Mouse (Mus musculus) forebrain, embryonic 10.5 days (tissue): Measurements from ENCODE around the gene Elovl6. TPM values are rescaled to one million over a fixed set of nuclear protein-coding genes. Genes with fewer than 3 reads are reported as not detected.

Experiments used
- DNase-seq: peaks from one replicate; pipeline ENCODE4 v3.0.0-alpha.2; 2017; ENCODE audit warnings: low spot score; ENCODE audit errors: extremely low spot score
- H3K27ac ChIP-seq: fragments of 300-500 bp; sonication (generic); 2 replicates; pipeline ENCODE4 v1.5.1; 2016; ENCODE audit warnings: mild to moderate bottlenecking
- H3K27me3 ChIP-seq: fragments of 300-500 bp; sonication (generic); 2 replicates; pipeline ENCODE4 v1.6.1; 2016; ENCODE audit warnings: mild to moderate bottlenecking; ENCODE audit not compliant: poor library complexity, severe bottlenecking
- H3K36me3 ChIP-seq: fragments of 300-500 bp; sonication (generic); replicated peaks from 2 replicates; pipeline ENCODE4 v1.6.1; 2016; ENCODE audit warnings: mild to moderate bottlenecking, moderate library complexity
- H3K4me1 ChIP-seq: fragments of 300-500 bp; sonication (generic); 2 replicates; pipeline ENCODE4 v1.6.1; 2016
- H3K4me3 ChIP-seq: fragments of 300-500 bp; sonication (generic); 2 replicates; pipeline ENCODE4 v1.5.1; 2016; ENCODE audit warnings: mild to moderate bottlenecking, moderate library complexity
- H3K9me3 ChIP-seq: fragments of 300-500 bp; sonication (generic); 2 replicates; pipeline ENCODE4 v1.6.1; 2016; ENCODE audit warnings: mild to moderate bottlenecking, moderate library complexity
- WGBS: fragments of 180-500 bp; shearing (Covaris S2); methylation state at CpG from one replicate; pipeline ENCODE4 v1.1.7; 2016; 5-methylcytosine and 5-hydroxymethylcytosine counted together
- polyA plus RNA-seq: library from polyadenylated mRNA; unstranded; fragments of >200 nt; fragmentation: Nextera tagmentation; extraction: Ambion mirVana; gene quantifications from 2 replicates; pipeline ENCODE4 v1.2.1, GENCODE M21; 2016

The Elovl6 gene
- polyA plus RNA-seq, 1 experiment from 2014 or later = 48.2 TPM

- no peak for DNase-seq
- H3K27ac ChIP-seq = no peak overlapping the region
Measured at GRCm38 (mm10) chr3:129622120-129622519, 90.0 kb downstream of the Elovl6 start.

GRCm38 (mm10) chr3:129622705-129623104 lies 90.5 kb downstream of the Elovl6 start:
- peaks cover 53% of the 10 kb centered on the region for H3K36me3 ChIP-seq
- no peak for DNase-seq
- H3K27ac ChIP-seq = no peak overlapping the region
- H3K27me3 ChIP-seq = no peaks in the 10 kb centered on the region
- H3K4me3 ChIP-seq = no peak overlapping the region
- peaks cover 5% of the 10 kb centered on the region; the same call in 1 of the 2 replicates for H3K4me1 ChIP-seq
- H3K9me3 ChIP-seq = no peaks in the 10 kb centered on the region
- WGBS = 94% methylated on average over 5 of the region's 5 CpGs

More at GRCm38 (mm10) chr3:129622120-129622519, 90.0 kb downstream of the Elovl6 start:
- WGBS = 77% methylated on average over 9 of the region's 9 CpGs
- Histone ChIP-seq H3K36me3 (peaks cover 53% of the 10 kb centered on the region), H3K4me1 (peaks cover 5% of the 10 kb centered on the region; the same call in 1 of the 2 replicates), H3K4me3 (no peak overlapping the region), H3K9me3 (no peaks in the 10 kb centered on the region), H3K27me3 (no peaks in the 10 kb centered on the region)

GRCm38 (mm10) chr3:129624193-129624805 lies 92.1 kb downstream of the Elovl6 start:
- WGBS = 96% methylated on average over 10 of the region's 10 CpGs
- H3K36me3 ChIP-seq = peaks cover 54% of the 10 kb centered on the region
- H3K27ac ChIP-seq = no peak overlapping the region

GRCm38 (mm10) chr3:129627281-129627680 lies 95.1 kb downstream of the Elovl6 start:
- Histone ChIP-seq H3K9me3 (no peaks in the 10 kb centered on the region), H3K36me3 (peaks cover 65% of the 10 kb centered on the region), H3K27me3 (no peaks in the 10 kb centered on the region), H3K4me1 (peaks cover 5% of the 10 kb centered on the region; the same call in 1 of the 2 replicates), H3K27ac (no peak overlapping the region), H3K4me3 (no peak overlapping the region)
- 92% methylated on average over 4 of the region's 4 CpGs for WGBS
- no peak for DNase-seq

More at GRCm38 (mm10) chr3:129624193-129624805, 92.1 kb downstream of the Elovl6 start:
- H3K27me3 ChIP-seq = no peaks in the 10 kb centered on the region
- H3K4me3 ChIP-seq = no peak overlapping the region
- no peak for DNase-seq
- H3K4me1 ChIP-seq = peaks cover 5% of the 10 kb centered on the region; the same call in 1 of the 2 replicates
- no peaks in the 10 kb centered on the region for H3K9me3 ChIP-seq

- DNase-seq = no peak
- peaks cover 88% of the 10 kb centered on the region for H3K36me3 ChIP-seq
- no peaks in the 10 kb centered on the region for H3K4me1 ChIP-seq
- H3K27ac ChIP-seq = no peak overlapping the region
- no peaks in the 10 kb centered on the region for H3K27me3 ChIP-seq
- no peak overlapping the region for H3K4me3 ChIP-seq
- WGBS = 88% methylated on average over 1 of the region's 1 CpGs
- H3K9me3 ChIP-seq = no peaks in the 10 kb centered on the region
Measured at GRCm38 (mm10) chr3:129631018-129631417, 98.9 kb downstream of the Elovl6 start.

- 98% methylated on average over 5 of the region's 5 CpGs for WGBS
- no peak for DNase-seq
- no peaks in the 10 kb centered on the region for H3K9me3 ChIP-seq
- no peak overlapping the region for H3K27ac ChIP-seq
- H3K4me1 ChIP-seq = no peaks in the 10 kb centered on the region
- H3K36me3 ChIP-seq = peaks cover 91% of the 10 kb centered on the region
- no peaks in the 10 kb centered on the region for H3K27me3 ChIP-seq
- no peak overlapping the region for H3K4me3 ChIP-seq
Measured at GRCm38 (mm10) chr3:129631857-129632256, 99.7 kb downstream of the Elovl6 start.

- H3K9me3 ChIP-seq = no peaks in the 10 kb centered on the region
- H3K4me3 ChIP-seq = no peak overlapping the region
- no peak overlapping the region for H3K27ac ChIP-seq
- no peaks in the 10 kb centered on the region for H3K4me1 ChIP-seq
- DNase-seq = no peak
- H3K36me3 ChIP-seq = peaks cover 87% of the 10 kb centered on the region
- 79% methylated on average over 8 of the region's 8 CpGs for WGBS
- H3K27me3 ChIP-seq = no peaks in the 10 kb centered on the region
Measured at GRCm38 (mm10) chr3:129633518-129633917, 101.4 kb downstream of the Elovl6 start.

GRCm38 (mm10) chr3:129634260-129634901 lies 102.2 kb downstream of the Elovl6 start:
- Histone ChIP-seq H3K4me3 (no peak overlapping the region), H3K4me1 (no peaks in the 10 kb centered on the region), H3K36me3 (peaks cover 79% of the 10 kb centered on the region), H3K27ac (no peak overlapping the region), H3K27me3 (no peaks in the 10 kb centered on the region), H3K9me3 (no peaks in the 10 kb centered on the region)
- no peak for DNase-seq
- WGBS = 89% methylated on average over 11 of the region's 11 CpGs

- 89% methylated on average over 6 of the region's 6 CpGs for WGBS
- Histone ChIP-seq H3K9me3 (no peaks in the 10 kb centered on the region), H3K4me3 (no peak overlapping the region), H3K27me3 (no peaks in the 10 kb centered on the region), H3K4me1 (peaks cover 8% of the 10 kb centered on the region), H3K36me3 (peaks cover 48% of the 10 kb centered on the region), H3K27ac (no peak overlapping the region)
- DNase-seq = no peak
Measured at GRCm38 (mm10) chr3:129637446-129637845, 105.3 kb downstream of the Elovl6 start.

GRCm38 (mm10) chr3:129639701-129640100 lies 107.5 kb downstream of the Elovl6 start:
- no peaks in the 10 kb centered on the region for H3K9me3 ChIP-seq
- H3K27me3 ChIP-seq = no peaks in the 10 kb centered on the region
- no peak overlapping the region for H3K27ac ChIP-seq
- 86% methylated on average over 5 of the region's 5 CpGs for WGBS
- peaks cover 16% of the 10 kb centered on the region for H3K4me1 ChIP-seq
- DNase-seq = no peak
- H3K4me3 ChIP-seq = no peak overlapping the region
- peaks cover 26% of the 10 kb centered on the region for H3K36me3 ChIP-seq

- no peaks in the 10 kb centered on the region for H3K27me3 ChIP-seq
- 77% methylated on average over 10 of the region's 10 CpGs for WGBS
- H3K9me3 ChIP-seq = no peaks in the 10 kb centered on the region
- H3K4me3 ChIP-seq = no peak overlapping the region
- no peak for DNase-seq
- no peak overlapping the region for H3K27ac ChIP-seq
- H3K4me1 ChIP-seq = peaks cover 16% of the 10 kb centered on the region
- peaks cover 25% of the 10 kb centered on the region for H3K36me3 ChIP-seq
Measured at GRCm38 (mm10) chr3:129640211-129641000, 108.3 kb downstream of the Elovl6 start.

GRCm38 (mm10) chr3:129641621-129642020 lies 109.5 kb downstream of the Elovl6 start:
- Histone ChIP-seq H3K27ac (no peak overlapping the region), H3K4me1 (peaks cover 22% of the 10 kb centered on the region), H3K36me3 (peaks cover 15% of the 10 kb centered on the region), H3K9me3 (no peaks in the 10 kb centered on the region), H3K27me3 (no peaks in the 10 kb centered on the region), H3K4me3 (no peak overlapping the region)
- 95% methylated on average over 7 of the region's 7 CpGs for WGBS
- DNase-seq = no peak

- Histone ChIP-seq H3K27me3 (no peaks in the 10 kb centered on the region), H3K36me3 (no peaks in the 10 kb centered on the region), H3K4me1 (peaks cover 30% of the 10 kb centered on the region), H3K27ac (no peak overlapping the region), H3K4me3 (no peak overlapping the region), H3K9me3 (no peaks in the 10 kb centered on the region)
- 76% methylated on average over 3 of the region's 3 CpGs for WGBS
- no peak for DNase-seq
Measured at GRCm38 (mm10) chr3:129645409-129645808, 113.3 kb downstream of the Elovl6 start.
